ENCODE assay signal across 26 mouse cellular contexts in the genomic region with DNA sequence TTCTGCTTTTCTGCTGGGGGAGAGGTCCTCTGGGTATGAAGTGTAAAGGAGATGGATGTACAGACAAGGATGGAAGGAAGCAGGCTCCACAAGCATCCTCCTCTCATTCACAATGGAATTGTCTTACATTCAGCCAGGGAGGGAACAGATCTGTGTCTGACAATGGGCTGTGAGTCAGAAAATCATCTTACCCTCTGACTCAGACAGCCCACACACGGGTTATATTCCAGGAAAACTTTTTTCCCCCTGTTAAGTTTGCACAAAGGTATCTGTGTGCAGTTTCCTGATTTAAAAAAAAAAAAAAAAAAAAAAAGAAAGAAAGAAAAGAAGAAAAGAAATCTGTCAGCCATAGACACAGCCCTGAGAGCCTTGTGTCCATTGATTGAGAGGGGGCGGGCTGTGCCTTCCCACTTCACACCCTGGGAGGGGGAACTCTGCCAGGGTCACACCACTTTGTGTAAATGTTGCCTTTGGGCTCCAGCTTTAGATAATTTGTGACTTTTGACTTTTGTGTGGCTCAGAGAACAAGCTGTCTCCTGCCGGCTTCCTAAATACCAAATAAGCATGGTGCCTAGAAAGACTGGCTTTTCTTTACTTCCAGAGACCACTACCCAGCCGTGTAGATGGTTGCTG. TPM values are rescaled to one million over a fixed set of nuclear protein-coding genes. Genes with fewer than 3 reads are reported as not detected.
DNase-seq lines count a peak whose midpoint lies in the region; ATAC-seq and TF ChIP-seq lines count a peak whose summit lies in the region.
"Had no signal": no experiment of that assay in that cellular context is flagged by ENCODE, and none has a peak within 500 bp of the region (broad histone marks: within the 10 kb centered on the region; RNA-seq: fewer than 3 reads in every experiment).

No protein-coding gene starts in this region.

- POLR2A ChIA-PET in Patski (lab: Charles Lee), result interaction anchor here (0.7 kb wide), 1 partner anchor 14 kb away, joined by 5 read pairs; no protein-coding TSS in a partner anchor

- H3K27ac ChIP-seq in hindbrain, embryonic 10.5 days, result peak overlapping the region; percentile 50; the same call in 1 of the 2 replicates
- H3K27ac ChIP-seq in hindbrain, embryonic 12.5 days, result no peak overlapping the region
- no peak overlapping the region for H3K27ac ChIP-seq in lung, embryonic 16.5 days (ENCODE audit: low read length)
- H3K27ac ChIP-seq in stomach, embryonic 14.5 days (ENCODE audit: low read length), result peak overlapping the region; percentile 52; the same call in 1 of the 2 replicates
- H3K27ac ChIP-seq in left cerebral cortex, adult 2 months, result no peak overlapping the region
- H3K27ac ChIP-seq: embryonic facial prominence, embryonic 15.5 days; forebrain, embryonic 10.5 days; limb, embryonic 10.5 days; liver, embryonic 12.5 days; lung, embryonic 15.5 days; midbrain, embryonic 12.5 days had no signal

- DNase-seq in hindbrain, embryonic 10.5 days (ENCODE audit: low spot score), result no peak
- no peak for DNase-seq in lung, postnatal 36 days
- peak; percentile 64 for DNase-seq in Patski (ENCODE audit: low read depth, low spot score)
- DNase-seq in cerebellum, postnatal 14 days, result no peak
- DNase-seq in left cerebral cortex, adult 2 months (ENCODE audit: extremely low spot score in 1 of 2, low spot score in 2 of 2), result no peak
- DNase-seq: adrenal gland, postnatal 14 days; cerebellum, adult 11 months; cerebellum, postnatal 10 days; heart, postnatal 10 days; kidney, adult 18-20 months; layer of hippocampus, adult 9-11 months; right cerebral cortex, postnatal 4 days; thymus, adult 18-20 months had no signal

- ATAC-seq in hindbrain, embryonic 12.5 days (ENCODE audit: low FRiP score), result no peak
- ATAC-seq in lung, embryonic 16.5 days (ENCODE audit: low read depth), result no peak
- ATAC-seq in Patski, result peak; percentile 83
- ATAC-seq in stomach, embryonic 14.5 days (ENCODE audit: insufficient number of reproducible peaks, insufficient read depth, low FRiP score, low read depth), result no peak
- ATAC-seq: hindbrain, embryonic 16.5 days; liver, embryonic 12.5 days had no signal

- CTCF ChIA-PET in Patski (lab: Charles Lee), result interaction anchor here (1.4 kb wide), 1 partner anchor 101 kb away, joined by 4 read pairs; no protein-coding TSS in a partner anchor

- no peak overlapping the region for H3K9ac ChIP-seq in hindbrain, embryonic 12.5 days
- H3K9ac ChIP-seq in lung, embryonic 16.5 days (ENCODE audit: low read length), result 0 out of 2 replicates have a peak overlapping the region, but pooled peaks have one; percentile 14
- no peak overlapping the region for H3K9ac ChIP-seq in stomach, embryonic 14.5 days (replicated peaks; ENCODE audit: low read depth, low read length)
- H3K9ac ChIP-seq: embryonic facial prominence, embryonic 15.5 days; liver, embryonic 12.5 days; lung, embryonic 15.5 days; midbrain, embryonic 12.5 days had no signal

- WGBS in hindbrain, embryonic 10.5 days, result 20% methylated on average over 4 of the region's 4 CpGs
- 14% methylated on average over 4 of the region's 4 CpGs for WGBS in hindbrain, embryonic 12.5 days
- WGBS in lung, embryonic 16.5 days, result 26% methylated on average over 4 of the region's 4 CpGs
- 35% methylated on average over 4 of the region's 4 CpGs for WGBS in stomach, embryonic 14.5 days

- no peak overlapping the region for H3K4me2 ChIP-seq in hindbrain, embryonic 12.5 days (replicated peaks)
- no peak overlapping the region for H3K4me2 ChIP-seq in lung, embryonic 16.5 days (ENCODE audit: low read depth, low read length)
- H3K4me2 ChIP-seq in stomach, embryonic 14.5 days (replicated peaks; ENCODE audit: low read depth, low read length), result no peak overlapping the region
- H3K4me2 ChIP-seq: embryonic facial prominence, embryonic 15.5 days; liver, embryonic 12.5 days; lung, embryonic 15.5 days; midbrain, embryonic 12.5 days had no signal

- H3K4me3 ChIP-seq in hindbrain, embryonic 10.5 days, result no peak overlapping the region
- H3K4me3 ChIP-seq in hindbrain, embryonic 12.5 days, result no peak overlapping the region
- no peak overlapping the region for H3K4me3 ChIP-seq in lung, embryonic 16.5 days (ENCODE audit: low read length)
- no peak overlapping the region for H3K4me3 ChIP-seq in stomach, embryonic 14.5 days (ENCODE audit: low read depth, low read length)
- no peak overlapping the region for H3K4me3 ChIP-seq in left cerebral cortex, adult 2 months
- H3K4me3 ChIP-seq: embryonic facial prominence, embryonic 15.5 days; forebrain, embryonic 10.5 days; limb, embryonic 10.5 days; liver, embryonic 12.5 days; lung, embryonic 15.5 days; midbrain, embryonic 12.5 days had no signal

- H3K27me3 ChIP-seq in hindbrain, embryonic 10.5 days (ENCODE audit: insufficient read depth, poor library complexity, severe bottlenecking), result peaks cover 67% of the 10 kb centered on the region
- H3K27me3 ChIP-seq in hindbrain, embryonic 12.5 days, result peaks cover 16% of the 10 kb centered on the region
- H3K27me3 ChIP-seq in lung, embryonic 16.5 days (ENCODE audit: control insufficient read depth, insufficient read depth, low read depth, low read length), result no peaks in the 10 kb centered on the region
- no peaks in the 10 kb centered on the region for H3K27me3 ChIP-seq in Patski
- no peaks in the 10 kb centered on the region for H3K27me3 ChIP-seq in stomach, embryonic 14.5 days (ENCODE audit: control insufficient read depth, insufficient read depth, low read length)
- H3K27me3 ChIP-seq: embryonic facial prominence, embryonic 15.5 days; liver, embryonic 12.5 days; lung, embryonic 15.5 days had no signal

- TF ChIP-seq CTCF in Patski (IDR thresholded peaks at IDR 0.05), result no peak
- no peak for TF ChIP-seq CTCF in left cerebral cortex, adult 2 months (IDR thresholded peaks at IDR 0.05)

- in situ Hi-C loops in Patski (cut with MboI; ENCODE audit: low pct_unique_long_range_greater_than_20kb), result no loop called here

- no peaks in the 10 kb centered on the region for H3K9me3 ChIP-seq in hindbrain, embryonic 10.5 days
- H3K9me3 ChIP-seq in hindbrain, embryonic 12.5 days (replicated peaks), result no peaks in the 10 kb centered on the region
- H3K9me3 ChIP-seq in lung, embryonic 16.5 days (ENCODE audit: control insufficient read depth, low read length), result no peaks in the 10 kb centered on the region
- no peaks in the 10 kb centered on the region for H3K9me3 ChIP-seq in stomach, embryonic 14.5 days (ENCODE audit: control insufficient read depth, low read depth, low read length)
- H3K9me3 ChIP-seq: embryonic facial prominence, embryonic 15.5 days; forebrain, embryonic 10.5 days; limb, embryonic 10.5 days; liver, embryonic 12.5 days; lung, embryonic 15.5 days; midbrain, embryonic 12.5 days had no signal

- intact Hi-C loops in left cerebral cortex, adult 2 months (cut with DNase I), result no loop called here

- H3K4me1 ChIP-seq in hindbrain, embryonic 10.5 days (replicated peaks), result peaks cover 48% of the 10 kb centered on the region
- H3K4me1 ChIP-seq in hindbrain, embryonic 12.5 days, result peaks cover 29% of the 10 kb centered on the region
- H3K4me1 ChIP-seq in lung, embryonic 16.5 days (replicated peaks; ENCODE audit: control insufficient read depth, insufficient read depth, low read length), result peaks cover 26% of the 10 kb centered on the region
- H3K4me1 ChIP-seq in stomach, embryonic 14.5 days (ENCODE audit: control insufficient read depth, insufficient read depth, low read length), result peaks cover 23% of the 10 kb centered on the region

- H3K36me3 ChIP-seq in hindbrain, embryonic 10.5 days, result peaks cover 17% of the 10 kb centered on the region; the same call in 1 of the 2 replicates
- 0 out of 2 replicates have a peak, but pooled peaks cover 4% of the 10 kb centered on the region for H3K36me3 ChIP-seq in hindbrain, embryonic 12.5 days
- H3K36me3 ChIP-seq in lung, embryonic 16.5 days (ENCODE audit: control insufficient read depth, insufficient read depth, low read length), result no peaks in the 10 kb centered on the region
- no peaks in the 10 kb centered on the region; the same call in 1 of the 2 replicates for H3K36me3 ChIP-seq in stomach, embryonic 14.5 days (ENCODE audit: control insufficient read depth, insufficient read depth, low read length)
- H3K36me3 ChIP-seq: embryonic facial prominence, embryonic 15.5 days; midbrain, embryonic 12.5 days had no signal

RNA-seq across cellular contexts. Expression of gene Rbp1, which starts 11.3 kb away (rescaled TPM):
- polyA plus RNA-seq in hindbrain, embryonic 10.5 days (2016; fragmentation: Nextera tagmentation; extraction: Ambion mirVana), result 29.2 and 30.2 TPM in 2 replicates
- polyA plus RNA-seq in hindbrain, embryonic 12.5 days (2016; fragmentation: Nextera tagmentation; extraction: Ambion mirVana), result 53.2 and 57.8 TPM in 2 replicates
- polyA plus RNA-seq in lung, embryonic 16.5 days (2015; fragmentation: Nextera tagmentation; extraction: Ambion mirVana), result 96.5 and 102 TPM in 2 replicates
- polyA plus RNA-seq in Patski (2021), result 0.24 TPM
- polyA plus RNA-seq in stomach, embryonic 14.5 days (2014; fragmentation: Nextera tagmentation; extraction: Ambion mirVana), result 93.0 and 101 TPM in 2 replicates
- 1 to 10 TPM; 4.7 to 6.4 TPM for total RNA-seq in left cerebral cortex, adult 2 months (2021)

RNA-seq across cellular contexts. Expression of gene Rbp2, which starts 51.8 kb away (rescaled TPM):
- polyA plus RNA-seq in hindbrain, embryonic 10.5 days (2016; fragmentation: Nextera tagmentation; extraction: Ambion mirVana), result 0.77 and 1.0 TPM in 2 replicates
- polyA plus RNA-seq in hindbrain, embryonic 12.5 days (2016; fragmentation: Nextera tagmentation; extraction: Ambion mirVana), result 0.67 and 1.1 TPM in 2 replicates
- 1.5 and 2.2 TPM in 2 replicates for polyA plus RNA-seq in lung, embryonic 16.5 days (2015; fragmentation: Nextera tagmentation; extraction: Ambion mirVana)
- not detected for polyA plus RNA-seq in Patski (2021)
- 4.1 and 4.4 TPM in 2 replicates for polyA plus RNA-seq in stomach, embryonic 14.5 days (2014; fragmentation: Nextera tagmentation; extraction: Ambion mirVana)
- total RNA-seq in left cerebral cortex, adult 2 months (2021), result not detected
- total RNA-seq: adrenal gland, postnatal 14 days; gastrocnemius, adult 18-20 months; left cerebral cortex, adult 8-10 months; megakaryocyte progenitor cell, adult 5-6 weeks had no signal

Comparison
In these comparisons a context has a peak if more than half of its experiments do, and no peak if none do; other contexts are left out.
1. H3K27ac ChIP-seq: peak in hindbrain, embryonic 10.5 days (single experiment) and stomach, embryonic 14.5 days (single experiment); none in hindbrain, embryonic 12.5 days (single experiment), lung, embryonic 16.5 days (single experiment) and left cerebral cortex, adult 2 months (single experiment).
2. RNA of gene Rbp1, which starts 11.3 kb away (polyA plus RNA-seq): 96.5 to 102 TPM in lung, embryonic 16.5 days, 93.0 to 101 TPM in stomach, embryonic 14.5 days, 53.2 to 57.8 TPM in hindbrain, embryonic 12.5 days and 29.2 to 30.2 TPM in hindbrain, embryonic 10.5 days; 0.24 TPM in Patski (single experiment); every median in the first group is over 10 times any median in the second.